Mouse (Mus musculus) heart, postnatal 0 days (tissue): ENCODE data around the gene Nrxn2. TPM values are rescaled to one million over a fixed set of nuclear protein-coding genes. Genes with fewer than 3 reads are reported as not detected.

Experiments used
- ATAC-seq: fragments of 200-750 bp; cut with Nextera tagmentation; 2 replicates; pipeline ENCODE4 v1.8.0; 2017; ENCODE audit warnings: low read depth, moderate number of reproducible peaks, moderate library complexity; ENCODE audit not compliant: insufficient read depth
- DNase-seq: peaks from one replicate; pipeline ENCODE4 v3.0.0-alpha.2; 2016; ENCODE audit warnings: low spot score
- H3K27ac ChIP-seq: fragments of 300-500 bp; sonication (generic); 2 replicates; pipeline ENCODE4 v1.5.1; 2014; ENCODE audit warnings: low read depth, mild to moderate bottlenecking
- H3K27me3 ChIP-seq: fragments of 300-500 bp; sonication (generic); 2 replicates; pipeline ENCODE4 v1.6.1; 2014; ENCODE audit warnings: low read length, mixed read lengths; ENCODE audit not compliant: control insufficient read depth, insufficient read depth
- H3K36me3 ChIP-seq: fragments of 300-500 bp; sonication (generic); replicated peaks from 2 replicates; pipeline ENCODE4 v1.6.1; 2014; ENCODE audit warnings: low read length, mixed read lengths; ENCODE audit not compliant: control insufficient read depth, insufficient read depth
- H3K4me1 ChIP-seq: fragments of 300-500 bp; sonication (generic); 2 replicates; pipeline ENCODE4 v1.6.1; 2014; ENCODE audit warnings: antibody characterized with exemption; ENCODE audit not compliant: control insufficient read depth, insufficient read depth
- H3K4me2 ChIP-seq: fragments of 300-500 bp; sonication (generic); 2 replicates; pipeline ENCODE4 v1.6.1; 2014; ENCODE audit warnings: low read depth, mild to moderate bottlenecking, low read length, moderate library complexity
- H3K4me3 ChIP-seq: fragments of 300-500 bp; sonication (generic); 2 replicates; pipeline ENCODE4 v1.5.1; 2014; ENCODE audit warnings: low read depth, low read length
- H3K9ac ChIP-seq: fragments of 300-500 bp; sonication (generic); replicated peaks from 2 replicates; pipeline ENCODE4 v1.6.1; 2014; ENCODE audit warnings: low read depth, low read length, mixed read lengths
- H3K9me3 ChIP-seq: fragments of 300-500 bp; sonication (generic); replicated peaks from 2 replicates; pipeline ENCODE4 v1.6.1; 2016; ENCODE audit warnings: low read length; ENCODE audit not compliant: control insufficient read depth
- CTCF ChIP-seq: IDR thresholded peaks from 2 replicates; pipeline ENCODE4 v1.5.1; 2016; ENCODE audit warnings: antibody characterized with exemption, control low read depth, low read depth
- EP300 ChIP-seq: IDR thresholded peaks from 2 replicates; pipeline ENCODE4 v1.6.1; 2016; ENCODE audit warnings: antibody characterized with exemption, low read depth
- WGBS: fragments of 180-500 bp; shearing (Covaris S2); extraction: QIAGEN DNeasy Blood & Tissue Kit; methylation state at CpG from one replicate; pipeline ENCODE4 v1.1.7; 2014; 5-methylcytosine and 5-hydroxymethylcytosine counted together
- polyA plus RNA-seq: library from polyadenylated mRNA; unstranded; fragments of >200 nt; fragmentation: Nextera tagmentation; extraction: Ambion mirVana; gene quantifications from 2 replicates; pipeline ENCODE4 v1.2.1, GENCODE M21; 2015
- total RNA-seq: library from RNA; depleted of rRNA; stranded (reverse); fragments of >200 nt; gene quantifications from 2 replicates; pipeline ENCODE4 v1.2.3, GENCODE M21; 2014; ENCODE audit warnings: low replicate concordance

The Nrxn2 gene
- total and polyA plus RNA-seq, 2 experiments from 2014 or later, result 0.68 TPM; not detected in 1

DNA sequence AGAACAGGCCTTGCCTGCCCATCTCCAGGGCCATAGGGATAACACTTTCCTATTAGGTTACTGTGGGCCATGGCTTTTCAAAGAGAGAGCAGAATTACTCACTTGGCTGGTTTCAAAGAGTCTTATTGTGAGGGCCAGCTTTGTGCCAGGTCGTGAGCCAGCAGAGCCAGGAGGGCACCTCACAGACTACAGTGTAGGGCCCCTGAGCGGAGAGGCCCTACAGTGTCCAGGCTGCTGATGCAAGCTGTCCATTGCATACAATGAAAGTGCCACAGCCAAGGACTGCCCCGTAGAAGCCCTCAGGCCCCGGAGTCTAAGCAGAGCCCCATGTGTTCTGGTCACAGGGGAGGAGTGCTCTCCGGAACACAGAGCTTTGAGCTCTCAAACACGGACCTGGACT, 64.4 kb downstream of the Nrxn2 start:
- 77% methylated on average over 6 of the region's 6 CpGs for WGBS
- H3K9ac ChIP-seq, result no peak overlapping the region
- TF ChIP-seq EP300, result no peak
- no peak for TF ChIP-seq CTCF
- DNase-seq (no peak), ATAC-seq (no peak)
- H3K27ac ChIP-seq, result no peak overlapping the region
- H3K4me2 ChIP-seq, result no peak overlapping the region
- H3K36me3 ChIP-seq, result no peaks in the 10 kb centered on the region
- no peaks in the 10 kb centered on the region for H3K9me3 ChIP-seq
- no peak overlapping the region for H3K4me3 ChIP-seq
- no peaks in the 10 kb centered on the region for H3K4me1 ChIP-seq
- H3K27me3 ChIP-seq, result peaks cover 13% of the 10 kb centered on the region; the same call in 1 of the 2 replicates

DNA sequence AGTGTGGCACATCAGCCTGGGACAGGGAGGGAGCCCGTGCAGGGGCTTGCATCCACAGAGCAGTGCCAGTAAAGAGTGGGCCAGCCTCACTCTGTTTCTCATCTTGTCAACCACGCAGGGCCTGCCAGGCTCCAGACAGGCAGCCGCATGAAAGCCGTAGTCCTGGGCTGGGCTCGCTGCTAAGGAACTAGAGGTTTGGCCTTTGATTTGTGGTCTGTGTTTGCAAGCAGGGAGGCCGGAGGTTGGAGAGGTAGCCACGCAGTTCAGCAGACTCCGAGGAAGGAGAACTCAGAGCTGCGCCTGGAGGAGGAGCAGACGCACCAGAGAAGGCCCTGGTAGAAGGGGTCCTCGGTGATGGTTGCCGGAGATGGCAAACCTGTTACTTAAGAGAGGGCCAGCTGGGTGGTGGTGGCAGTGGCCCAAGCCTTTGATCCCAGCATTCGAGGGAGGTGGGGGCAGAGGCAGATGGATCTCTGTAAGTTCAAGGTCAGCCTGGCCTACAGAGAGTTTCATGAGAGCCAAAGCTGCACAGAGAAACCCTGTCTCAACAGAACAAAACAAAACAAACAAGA, 66.6 kb downstream of the Nrxn2 start:
- no peak for ATAC-seq
- Histone ChIP-seq H3K27ac (no peak overlapping the region), H3K27me3 (peaks cover 25% of the 10 kb centered on the region)

DNA sequence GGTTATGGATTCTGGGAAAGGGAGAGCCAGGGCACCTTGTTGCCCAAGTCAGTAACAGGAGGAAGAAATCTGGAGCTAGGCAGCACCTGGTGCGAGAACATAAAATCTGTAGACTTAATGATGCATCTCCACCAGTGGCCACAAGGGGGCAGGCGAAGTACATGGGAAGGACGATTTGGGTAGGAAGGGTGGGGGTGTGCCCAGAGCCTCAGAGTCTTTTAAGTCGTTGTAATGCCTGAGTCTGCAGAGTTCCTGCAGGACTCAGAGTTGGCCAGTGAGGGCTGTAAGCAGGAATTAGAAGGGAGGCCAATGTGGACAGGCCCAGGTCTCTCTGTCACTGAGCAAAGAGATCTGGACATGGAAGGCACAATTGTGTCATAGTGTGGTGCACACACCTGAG, 70.5 kb downstream of the Nrxn2 start:
- Histone ChIP-seq H3K27ac (no peak overlapping the region), H3K4me1 (no peaks in the 10 kb centered on the region), H3K36me3 (no peaks in the 10 kb centered on the region), H3K9me3 (no peaks in the 10 kb centered on the region), H3K9ac (no peak overlapping the region), H3K4me2 (no peak overlapping the region), H3K27me3 (peaks cover 59% of the 10 kb centered on the region), H3K4me3 (no peak overlapping the region)
- TF ChIP-seq EP300 (no peak), CTCF (peak; percentile 99)
- 1% methylated on average over 4 of the region's 4 CpGs for WGBS
- ATAC-seq (peak; percentile 49; the same call in 1 of the 2 replicates), DNase-seq (peak; percentile 77)

More for the DNA sequence above, 66.6 kb downstream of the Nrxn2 start:
- no peak overlapping the region for H3K4me2 ChIP-seq
- H3K9ac ChIP-seq, result no peak overlapping the region
- no peak overlapping the region for H3K4me3 ChIP-seq
- no peaks in the 10 kb centered on the region for H3K9me3 ChIP-seq
- DNase-seq, result no peak
- WGBS, result 73% methylated on average over 13 of the region's 13 CpGs
- H3K36me3 ChIP-seq, result no peaks in the 10 kb centered on the region
- TF ChIP-seq CTCF (no peak), EP300 (no peak)
- no peaks in the 10 kb centered on the region for H3K4me1 ChIP-seq

DNA sequence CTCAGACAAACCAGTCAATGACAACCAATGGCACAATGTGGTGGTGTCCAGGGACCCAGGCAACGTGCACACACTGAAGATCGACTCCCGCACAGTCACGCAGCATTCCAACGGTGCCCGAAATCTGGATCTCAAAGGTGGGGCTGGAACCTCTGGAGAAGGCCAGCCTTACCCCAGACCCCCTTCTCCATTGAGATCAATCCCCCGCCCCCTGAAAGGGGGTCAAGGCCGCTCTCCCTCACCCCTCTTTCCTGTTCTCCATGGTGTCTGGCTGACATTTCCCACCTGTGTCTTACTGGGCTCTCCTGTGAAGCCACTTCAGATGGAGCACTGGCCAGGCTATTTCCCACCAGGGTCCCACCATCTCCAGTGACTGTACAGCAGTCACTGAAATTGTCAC, 73.0 kb downstream of the Nrxn2 start:
- Histone ChIP-seq H3K9ac (no peak overlapping the region), H3K36me3 (no peaks in the 10 kb centered on the region), H3K4me3 (no peak overlapping the region), H3K9me3 (no peaks in the 10 kb centered on the region), H3K27me3 (peaks cover 80% of the 10 kb centered on the region), H3K27ac (no peak overlapping the region), H3K4me1 (no peaks in the 10 kb centered on the region), H3K4me2 (no peak overlapping the region)
- DNase-seq, result no peak
- no peak for ATAC-seq
- 72% methylated on average over 8 of the region's 8 CpGs for WGBS
- TF ChIP-seq EP300 (no peak), CTCF (no peak)

DNA sequence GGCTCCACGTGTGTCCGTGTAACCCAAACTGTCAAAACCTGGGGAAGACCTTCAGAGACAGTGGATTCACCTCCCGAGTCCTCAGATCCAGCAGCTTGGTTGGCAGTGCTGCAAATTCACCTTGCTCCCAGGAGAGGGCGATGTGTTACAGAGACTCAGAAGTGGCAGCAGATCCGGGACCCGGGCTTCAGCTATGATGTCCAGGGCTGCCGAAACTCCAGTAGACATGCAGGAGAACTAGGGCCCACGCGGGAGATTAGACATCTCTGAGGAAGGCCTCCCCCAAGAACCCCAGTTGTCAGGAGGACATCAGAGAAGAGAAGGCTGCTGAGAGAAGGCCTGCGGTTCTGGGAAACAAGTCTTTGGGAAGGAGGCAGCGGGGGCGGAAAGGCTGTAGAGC, 73.6 kb downstream of the Nrxn2 start:
- peaks cover 79% of the 10 kb centered on the region for H3K27me3 ChIP-seq
- TF ChIP-seq EP300 (no peak), CTCF (peak; percentile 67)
- ATAC-seq (no peak), DNase-seq (peak; percentile 60)
- no peaks in the 10 kb centered on the region for H3K9me3 ChIP-seq
- no peak overlapping the region for H3K27ac ChIP-seq
- H3K4me1 ChIP-seq, result no peaks in the 10 kb centered on the region
- H3K9ac ChIP-seq, result no peak overlapping the region
- no peaks in the 10 kb centered on the region for H3K36me3 ChIP-seq
- WGBS, result 18% methylated on average over 12 of the region's 12 CpGs
- no peak overlapping the region for H3K4me2 ChIP-seq
- H3K4me3 ChIP-seq, result no peak overlapping the region

DNA sequence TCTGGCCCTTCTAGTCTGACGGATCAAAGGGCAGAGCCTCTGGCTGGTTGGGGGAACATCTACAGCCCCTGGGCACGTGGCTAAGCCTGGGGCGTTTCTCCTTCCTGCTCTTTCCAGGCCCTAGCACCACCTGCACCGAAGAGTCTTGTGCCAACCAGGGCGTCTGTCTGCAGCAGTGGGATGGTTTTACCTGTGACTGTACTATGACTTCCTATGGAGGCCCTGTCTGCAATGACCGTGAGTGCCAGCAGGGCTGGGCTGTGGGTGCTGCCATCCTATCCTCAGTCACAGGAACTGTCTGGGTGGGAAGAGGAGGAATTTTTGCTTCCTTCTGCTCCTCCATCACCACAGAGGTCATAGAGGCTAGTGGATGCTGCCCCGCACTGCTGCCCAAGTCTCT, 74.7 kb downstream of the Nrxn2 start:
- H3K36me3 ChIP-seq, result no peaks in the 10 kb centered on the region
- no peak for DNase-seq
- no peak for TF ChIP-seq CTCF
- TF ChIP-seq EP300, result no peak
- H3K4me1 ChIP-seq, result no peaks in the 10 kb centered on the region
- no peaks in the 10 kb centered on the region for H3K9me3 ChIP-seq
- no peak overlapping the region for H3K27ac ChIP-seq
- 71% methylated on average over 7 of the region's 7 CpGs for WGBS
- no peak overlapping the region for H3K9ac ChIP-seq
- no peak for ATAC-seq
- peaks cover 79% of the 10 kb centered on the region for H3K27me3 ChIP-seq
- H3K4me3 ChIP-seq, result no peak overlapping the region
- no peak overlapping the region for H3K4me2 ChIP-seq
